Mouse (Mus musculus) testis, adult 2 months (tissue): Measurements from ENCODE around the gene Gla. TPM values are rescaled to one million over a fixed set of nuclear protein-coding genes. Genes with fewer than 3 reads are reported as not detected.

Experiments used
- H3K27ac ChIP-seq: fragments of 200-500 bp; 2 replicates; pipeline ENCODE4 v1.5.1; 2012; ENCODE audit warnings: low read depth, low read length; ENCODE audit not compliant: control insufficient read depth, insufficient read depth
- H3K27me3 ChIP-seq: fragments of 200-500 bp; 2 replicates; pipeline ENCODE4 v1.6.1; 2012; ENCODE audit warnings: mild to moderate bottlenecking, low read length, moderate library complexity; ENCODE audit not compliant: control insufficient read depth, insufficient read depth
- H3K36me3 ChIP-seq: fragments of 200-500 bp; 2 replicates; pipeline ENCODE4 v1.6.1; 2012; ENCODE audit warnings: mild to moderate bottlenecking, low read length; ENCODE audit not compliant: control insufficient read depth, insufficient read depth
- H3K4me1 ChIP-seq: fragments of 200-500 bp; 2 replicates; pipeline ENCODE4 v1.6.1; 2012; ENCODE audit warnings: low read length; ENCODE audit not compliant: control insufficient read depth, insufficient read depth
- H3K4me3 ChIP-seq: fragments of 200-500 bp; 2 replicates; pipeline ENCODE4 v1.5.1; 2012; ENCODE audit warnings: low read depth, mild to moderate bottlenecking, low read length, moderate library complexity, mixed read lengths; ENCODE audit not compliant: control insufficient read depth
- CTCF ChIP-seq: fragments of 200-500 bp; IDR thresholded peaks from 2 replicates; pipeline ENCODE4 v1.5.1; 2012; ENCODE audit warnings: low read depth, mild to moderate bottlenecking, inconsistent platforms, low read length, moderate library complexity; ENCODE audit not compliant: control insufficient read depth, insufficient read depth, insufficient replicate concordance
- POLR2A ChIP-seq: fragments of 200-500 bp; IDR thresholded peaks from 2 replicates; pipeline ENCODE4 v1.6.1; 2012; ENCODE audit warnings: low read depth, mild to moderate bottlenecking, inconsistent platforms, low read length, moderate library complexity; ENCODE audit not compliant: control insufficient read depth
- polyA plus RNA-seq: library from polyadenylated mRNA; depleted of rRNA; stranded (reverse); fragments of >200 nt; gene quantifications from 2 replicates; pipeline ENCODE4 v1.2.3, GENCODE M21; 2012

Gene Gla
- polyA plus RNA-seq, 1 experiment, result 0.80 TPM

DNA sequence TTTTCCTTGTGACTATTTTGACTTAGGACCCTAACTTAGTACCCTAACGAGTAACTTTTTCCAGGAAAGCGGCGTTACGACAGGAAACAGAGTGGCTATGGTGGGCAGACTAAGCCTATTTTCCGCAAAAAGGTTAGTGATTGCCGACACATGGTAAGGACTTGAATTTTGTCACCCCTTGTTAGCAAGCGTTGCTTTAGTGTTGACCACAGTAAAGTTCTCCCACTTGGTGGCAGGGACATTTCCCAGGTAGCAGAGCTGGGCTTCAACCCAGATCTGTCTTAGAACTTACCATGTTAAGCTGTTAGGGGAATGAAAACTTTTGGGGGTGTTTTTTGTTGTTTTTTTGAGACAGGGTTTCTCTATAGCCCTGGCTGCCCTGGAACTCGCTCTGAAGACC is 14.5 kb downstream of the Gla start:
- no peak for TF ChIP-seq CTCF
- no peak for TF ChIP-seq POLR2A
- Histone ChIP-seq H3K4me3 (no peak overlapping the region), H3K4me1 (peaks cover 5% of the 10 kb centered on the region), H3K27ac (no peak overlapping the region), H3K27me3 (no peaks in the 10 kb centered on the region), H3K36me3 (no peaks in the 10 kb centered on the region)

- Histone ChIP-seq H3K27me3 (no peaks in the 10 kb centered on the region), H3K4me3 (peak within 1 kb of the TSS; percentile 86), H3K36me3 (no peaks in the 10 kb centered on the region), H3K4me1 (peaks cover 5% of the 10 kb centered on the region), H3K27ac (peak within 1 kb of the TSS; percentile 82)
- TF ChIP-seq CTCF (peak; percentile 43; the same call in 1 of the 2 replicates), POLR2A (peak; percentile 72; the same call in 1 of the 2 replicates)
Measured at GRCm38 (mm10) chrX:134585103-134586002, 15.6 kb downstream of the Gla start, which contains the start of gene Rpl36a. Gene Rpl36a (plus strand): TSS chrX:134585654.

DNA sequence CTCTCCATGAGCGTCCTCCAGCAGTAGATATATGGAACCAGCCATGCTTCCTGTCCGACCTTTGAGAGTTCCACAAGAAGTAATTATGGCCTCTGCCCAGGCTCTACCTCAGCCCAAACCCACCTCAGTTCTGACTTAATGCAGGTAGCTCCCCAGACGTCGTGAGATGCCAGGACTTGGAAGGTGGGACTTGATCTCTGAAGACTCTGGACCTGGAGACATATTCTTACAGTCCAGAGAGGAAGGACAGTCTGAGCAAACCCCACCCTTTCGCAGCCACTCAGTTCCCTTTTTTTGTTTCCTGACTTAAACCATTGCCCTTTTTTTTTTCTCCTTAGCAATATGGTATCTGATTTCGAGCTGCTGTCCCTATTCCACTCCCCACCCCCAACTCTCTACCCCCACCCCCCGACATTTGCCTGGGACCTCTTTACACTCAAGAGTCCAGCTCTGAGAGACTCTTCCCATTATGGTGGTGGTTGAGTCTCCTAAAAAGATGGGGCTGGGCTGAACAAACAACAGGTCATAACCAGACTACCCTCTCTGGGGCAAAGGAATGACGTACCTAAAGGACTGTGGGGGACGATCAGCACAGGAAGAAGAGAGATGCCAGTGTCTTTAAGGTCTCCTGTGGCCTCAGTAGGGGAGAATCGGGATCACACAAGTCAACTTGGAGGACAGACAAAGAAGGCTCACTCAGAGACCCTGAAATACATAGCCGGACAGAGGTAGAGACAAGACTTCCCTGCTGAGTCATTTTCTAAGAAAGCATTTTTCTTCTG is 17.8 kb downstream of the Gla start, which contains the start of gene Btk:
Gene Btk (minus strand): TSS at position 683 of the 782 bp plus-strand sequence.
- Histone ChIP-seq H3K4me1 (peaks cover 5% of the 10 kb centered on the region), H3K4me3 (no peak within 1 kb of the TSS), H3K27me3 (no peaks in the 10 kb centered on the region), H3K36me3 (no peaks in the 10 kb centered on the region), H3K27ac (no peak within 1 kb of the TSS)
- no peak for TF ChIP-seq POLR2A
- no peak for TF ChIP-seq CTCF

- TF ChIP-seq POLR2A (no peak), CTCF (no peak)
- peaks cover 5% of the 10 kb centered on the region for H3K4me1 ChIP-seq
- H3K36me3 ChIP-seq, result no peaks in the 10 kb centered on the region
- no peak overlapping the region for H3K27ac ChIP-seq
- H3K27me3 ChIP-seq, result no peaks in the 10 kb centered on the region
- H3K4me3 ChIP-seq, result no peak overlapping the region
Measured at GRCm38 (mm10) chrX:134582270-134582669, 18.7 kb downstream of the Gla start.

GRCm38 (mm10) chrX:134580528-134581305 is 20.2 kb downstream of the Gla start:
- Histone ChIP-seq H3K4me3 (no peak overlapping the region), H3K27me3 (no peaks in the 10 kb centered on the region), H3K36me3 (no peaks in the 10 kb centered on the region), H3K4me1 (peaks cover 5% of the 10 kb centered on the region), H3K27ac (no peak overlapping the region)
- TF ChIP-seq CTCF, result no peak
- no peak for TF ChIP-seq POLR2A

- H3K27me3 ChIP-seq, result no peaks in the 10 kb centered on the region
- no peak overlapping the region for H3K27ac ChIP-seq
- no peaks in the 10 kb centered on the region for H3K36me3 ChIP-seq
- TF ChIP-seq POLR2A, result no peak
- TF ChIP-seq CTCF, result no peak
- H3K4me1 ChIP-seq, result peaks cover 2% of the 10 kb centered on the region
- no peak overlapping the region for H3K4me3 ChIP-seq
Measured at GRCm38 (mm10) chrX:134577896-134578295, 23.0 kb downstream of the Gla start.
